Mouse (Mus musculus) neural tube, embryonic 12.5 days (tissue): ENCODE data around the gene Ewsr1. TPM values are rescaled to one million over a fixed set of nuclear protein-coding genes. Genes with fewer than 3 reads are reported as not detected.

ENCODE experiments used
- ATAC-seq: fragments of 200-750 bp; cut with Nextera tagmentation; 2 replicates; pipeline ENCODE4 v1.8.0; 2017; ENCODE audit warnings: low read depth, mild to moderate bottlenecking, moderate TSS enrichment, moderate library complexity; ENCODE audit not compliant: low FRiP score
- H3K27ac ChIP-seq: fragments of 300-500 bp; sonication (generic); 2 replicates; pipeline ENCODE4 v1.5.1; 2016
- H3K27me3 ChIP-seq: fragments of 300-500 bp; sonication (generic); replicated peaks from 2 replicates; pipeline ENCODE4 v1.6.1; 2016; ENCODE audit warnings: mild to moderate bottlenecking
- H3K36me3 ChIP-seq: fragments of 300-500 bp; sonication (generic); 2 replicates; pipeline ENCODE4 v1.6.1; 2016; ENCODE audit warnings: mild to moderate bottlenecking
- H3K4me1 ChIP-seq: fragments of 300-500 bp; sonication (generic); 2 replicates; pipeline ENCODE4 v1.6.1; 2016
- H3K4me2 ChIP-seq: fragments of 300-500 bp; sonication (generic); replicated peaks from 2 replicates; pipeline ENCODE4 v1.6.1; 2016; ENCODE audit warnings: mild to moderate bottlenecking
- H3K4me3 ChIP-seq: fragments of 300-500 bp; sonication (generic); 2 replicates; pipeline ENCODE4 v1.5.1; 2016
- H3K9ac ChIP-seq: fragments of 300-500 bp; sonication (generic); 2 replicates; pipeline ENCODE4 v1.6.1; 2016; ENCODE audit warnings: mild to moderate bottlenecking
- H3K9me3 ChIP-seq: fragments of 300-500 bp; sonication (generic); 2 replicates; pipeline ENCODE4 v1.6.1; 2016; ENCODE audit warnings: mild to moderate bottlenecking
- WGBS: fragments of 180-500 bp; shearing (Covaris S2); methylation state at CpG from one replicate; pipeline ENCODE4 v1.1.7; 2016; 5-methylcytosine and 5-hydroxymethylcytosine counted together
- microRNA-seq: library from miRNA; unstranded; fragments of <30 nt; microRNA quantifications from one replicate; pipeline ENCODE4, GENCODE M21; 2017
- polyA plus RNA-seq: library from polyadenylated mRNA; unstranded; fragments of >200 nt; fragmentation: Nextera tagmentation; extraction: Ambion mirVana; gene quantifications from 2 replicates; pipeline ENCODE4 v1.2.1, GENCODE M21; 2016

The Ewsr1 gene
- polyA plus RNA-seq, 1 experiment from 2014 or later: 832 TPM

DNA sequence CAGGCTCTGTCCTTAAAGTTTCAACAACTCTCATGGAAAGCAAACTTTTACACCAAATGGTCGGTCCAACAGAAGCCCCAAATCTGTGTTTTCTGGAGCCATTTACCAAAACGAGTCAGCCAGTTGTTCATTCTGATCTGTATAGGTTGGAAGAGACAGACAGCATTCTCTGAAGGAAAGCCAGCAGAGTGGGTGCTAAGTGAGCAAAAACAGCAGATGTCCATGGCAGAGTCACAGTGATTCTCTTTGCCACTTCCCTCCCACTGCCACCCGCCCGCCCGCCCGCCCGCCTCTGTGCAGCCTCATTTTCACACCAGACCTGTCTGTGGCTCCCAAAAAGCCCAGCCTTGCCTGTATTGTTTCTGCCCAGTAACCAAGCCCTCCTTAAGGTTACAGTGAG lies 70.8 kb downstream of the Ewsr1 start:
- 94% methylated on average over 7 of the region's 7 CpGs for WGBS

GRCm38 (mm10) chr11:5025108-5025507 lies 74.0 kb downstream of the Ewsr1 start:
- no peak for ATAC-seq
- Histone ChIP-seq H3K36me3 (peaks cover 82% of the 10 kb centered on the region), H3K27ac (no peak overlapping the region), H3K4me2 (no peak overlapping the region), H3K9ac (no peak overlapping the region), H3K4me3 (no peak overlapping the region), H3K4me1 (no peaks in the 10 kb centered on the region), H3K27me3 (no peaks in the 10 kb centered on the region), H3K9me3 (no peaks in the 10 kb centered on the region)
- WGBS: 100% methylated on average over 1 of the region's 1 CpGs

More for the DNA sequence above, 70.8 kb downstream of the Ewsr1 start:
- H3K9me3 ChIP-seq: no peaks in the 10 kb centered on the region
- no peak overlapping the region for H3K4me3 ChIP-seq
- H3K36me3 ChIP-seq: peaks cover 98% of the 10 kb centered on the region
- no peak overlapping the region for H3K4me2 ChIP-seq
- no peak for ATAC-seq
- H3K4me1 ChIP-seq: no peaks in the 10 kb centered on the region
- H3K9ac ChIP-seq: no peak overlapping the region
- no peaks in the 10 kb centered on the region for H3K27me3 ChIP-seq
- H3K27ac ChIP-seq: no peak overlapping the region

Small RNAs within 50 kb of the gene (microRNA-seq; reads per million reads assigned to microRNA genes)
- not detected for gene Gm47296

Other genes with a start within 250 kb of the Ewsr1 start
- 77.2 and 78.4 TPM in 2 replicates for gene Nf2, start 249.7 kb downstream of the Ewsr1 start, polyA plus RNA-seq
- 96.6 and 101 TPM in 2 replicates for gene Nipsnap1, start 225.3 kb downstream of the Ewsr1 start, polyA plus RNA-seq
- 51.1 and 53.6 TPM in 2 replicates for gene Thoc5, start 203.9 kb downstream of the Ewsr1 start, polyA plus RNA-seq
- 3.4 and 5.4 TPM in 2 replicates for gene Nefh, start 151.2 kb downstream of the Ewsr1 start, polyA plus RNA-seq
- gene Ap1b1, start 112.4 kb downstream of the Ewsr1 start, polyA plus RNA-seq: 71.9 and 82.7 TPM in 2 replicates
- gene Rasl10a, start 41.1 kb downstream of the Ewsr1 start, polyA plus RNA-seq: 0.75 and 0.92 TPM in 2 replicates
- 36.5 and 39.9 TPM in 2 replicates for gene Gas2l1, start 33.9 kb downstream of the Ewsr1 start, polyA plus RNA-seq
- 26.7 and 26.9 TPM in 2 replicates for gene Rhbdd3, start 340 bp downstream of the Ewsr1 start, polyA plus RNA-seq
- 27.6 and 28.7 TPM in 2 replicates for gene Emid1, start 53.0 kb upstream of the Ewsr1 start, polyA plus RNA-seq
- gene Kremen1, start 162.3 kb upstream of the Ewsr1 start, polyA plus RNA-seq: 14.6 and 15.5 TPM in 2 replicates